Comparison of ENCODE assay signal across 19 mouse cellular contexts in genomic region chr7:89391831-89392230, GRCm38 (mm10). TPM values are rescaled to one million over a fixed set of nuclear protein-coding genes. Genes with fewer than 3 reads are reported as not detected.
DNase-seq lines count a peak whose midpoint lies in the region; ATAC-seq and TF ChIP-seq lines count a peak whose summit lies in the region.
"Had no signal": no experiment of that assay in that cellular context is flagged by ENCODE, and none has a peak within 500 bp of the region (broad histone marks: within the 10 kb centered on the region; RNA-seq: fewer than 3 reads in every experiment).

No protein-coding gene starts in this region.

- H3K9ac ChIP-seq in heart, embryonic 12.5 days, result no peak overlapping the region
- H3K9ac ChIP-seq in liver, adult 2 months (ENCODE audit: low read depth, low read length), result no peak overlapping the region
- no peak overlapping the region for H3K9ac ChIP-seq in liver, embryonic 12.5 days
- no peak overlapping the region for H3K9ac ChIP-seq in intestine, embryonic 16.5 days (ENCODE audit: low read depth, low read length)
- no peak overlapping the region for H3K9ac ChIP-seq in stomach, embryonic 15.5 days
- H3K9ac ChIP-seq: embryonic facial prominence, embryonic 12.5 days; forebrain, embryonic 15.5 days; liver, embryonic 14.5 days; midbrain, embryonic 12.5 days; neural tube, embryonic 13.5 days had no signal

- TF ChIP-seq POLR2A in liver, adult 2 months (IDR thresholded peaks at IDR 0.05; ENCODE audit: extremely low read depth, insufficient read depth, low read length), result no peak

- H3K27me3 ChIP-seq in heart, embryonic 12.5 days (replicated peaks), result no peaks in the 10 kb centered on the region
- no peaks in the 10 kb centered on the region for H3K27me3 ChIP-seq in liver, adult 2 months (ENCODE audit: control insufficient read depth, insufficient read depth, low read length)
- no peaks in the 10 kb centered on the region for H3K27me3 ChIP-seq in liver, embryonic 12.5 days (replicated peaks)
- H3K27me3 ChIP-seq in intestine, embryonic 16.5 days (replicated peaks; ENCODE audit: control insufficient read depth, insufficient read depth, low read length), result no peaks in the 10 kb centered on the region
- H3K27me3 ChIP-seq in stomach, embryonic 15.5 days (replicated peaks), result no peaks in the 10 kb centered on the region
- H3K27me3 ChIP-seq: embryonic facial prominence, embryonic 12.5 days; forebrain, embryonic 15.5 days; midbrain, embryonic 12.5 days; neural tube, embryonic 13.5 days had no signal

- H3K79me2 ChIP-seq in liver, adult 2 months (ENCODE audit: control insufficient read depth, insufficient read depth, low read length), result no peaks in the 10 kb centered on the region

- H3K4me2 ChIP-seq in heart, embryonic 12.5 days, result no peak overlapping the region
- H3K4me2 ChIP-seq in liver, embryonic 12.5 days, result no peak overlapping the region
- no peak overlapping the region for H3K4me2 ChIP-seq in intestine, embryonic 16.5 days (ENCODE audit: low read depth, low read length)
- H3K4me2 ChIP-seq in stomach, embryonic 15.5 days, result no peak overlapping the region
- H3K4me2 ChIP-seq: embryonic facial prominence, embryonic 12.5 days; forebrain, embryonic 15.5 days; midbrain, embryonic 12.5 days; neural tube, embryonic 13.5 days had no signal

- H3K4me1 ChIP-seq in heart, embryonic 12.5 days (replicated peaks), result peaks cover 17% of the 10 kb centered on the region
- peaks cover 11% of the 10 kb centered on the region for H3K4me1 ChIP-seq in liver, adult 2 months (ENCODE audit: control insufficient read depth, insufficient read depth, low read length)
- H3K4me1 ChIP-seq in liver, embryonic 12.5 days, result no peaks in the 10 kb centered on the region
- peaks cover 16% of the 10 kb centered on the region for H3K4me1 ChIP-seq in intestine, embryonic 16.5 days (ENCODE audit: control insufficient read depth, insufficient read depth, low read length)
- peaks cover 15% of the 10 kb centered on the region for H3K4me1 ChIP-seq in stomach, embryonic 15.5 days
- H3K4me1 ChIP-seq: forebrain, embryonic 15.5 days; midbrain, embryonic 12.5 days; neural tube, embryonic 13.5 days had no signal

- TF ChIP-seq CTCF in liver, adult 2 months (IDR thresholded peaks at IDR 0.05; ENCODE audit: low read depth, low read length), result no peak

- H3K36me3 ChIP-seq in heart, embryonic 12.5 days, result 0 out of 2 replicates have a peak, but pooled peaks cover 5% of the 10 kb centered on the region
- no peaks in the 10 kb centered on the region for H3K36me3 ChIP-seq in liver, adult 2 months (ENCODE audit: control insufficient read depth, insufficient read depth, low read length)
- H3K36me3 ChIP-seq in liver, embryonic 12.5 days, result no peaks in the 10 kb centered on the region
- no peaks in the 10 kb centered on the region for H3K36me3 ChIP-seq in intestine, embryonic 16.5 days (ENCODE audit: control insufficient read depth, insufficient read depth, low read length)
- no peaks in the 10 kb centered on the region for H3K36me3 ChIP-seq in stomach, embryonic 15.5 days
- H3K36me3 ChIP-seq: embryonic facial prominence, embryonic 12.5 days; forebrain, embryonic 15.5 days; G1E; midbrain, embryonic 12.5 days; neural tube, embryonic 13.5 days had no signal

- no peak overlapping the region for H3K4me3 ChIP-seq in heart, embryonic 12.5 days
- no peak overlapping the region for H3K4me3 ChIP-seq in liver, adult 2 months (ENCODE audit: insufficient read depth, low read depth, low read length)
- H3K4me3 ChIP-seq in liver, embryonic 12.5 days, result no peak overlapping the region
- H3K4me3 ChIP-seq in intestine, embryonic 16.5 days (ENCODE audit: low read length), result no peak overlapping the region
- no peak overlapping the region for H3K4me3 ChIP-seq in stomach, embryonic 15.5 days (replicated peaks)
- H3K4me3 ChIP-seq: embryonic facial prominence, embryonic 12.5 days; forebrain, embryonic 15.5 days; midbrain, embryonic 12.5 days; neural tube, embryonic 13.5 days had no signal

- H3K9me3 ChIP-seq in heart, embryonic 12.5 days (replicated peaks), result no peaks in the 10 kb centered on the region
- H3K9me3 ChIP-seq in liver, embryonic 12.5 days (replicated peaks), result no peaks in the 10 kb centered on the region
- no peaks in the 10 kb centered on the region for H3K9me3 ChIP-seq in intestine, embryonic 16.5 days (ENCODE audit: control insufficient read depth, low read length)
- no peaks in the 10 kb centered on the region for H3K9me3 ChIP-seq in stomach, embryonic 15.5 days
- H3K9me3 ChIP-seq: embryonic facial prominence, embryonic 12.5 days; forebrain, embryonic 15.5 days; G1E; midbrain, embryonic 12.5 days; neural tube, embryonic 13.5 days had no signal

- H3K27ac ChIP-seq in heart, embryonic 12.5 days (ENCODE audit: poor library complexity, severe bottlenecking), result no peak overlapping the region
- H3K27ac ChIP-seq in liver, adult 2 months (replicated peaks; ENCODE audit: insufficient read depth, low read depth, low read length), result peak overlapping the region; percentile 22
- H3K27ac ChIP-seq in liver, embryonic 12.5 days, result no peak overlapping the region
- H3K27ac ChIP-seq in intestine, embryonic 16.5 days (ENCODE audit: low read length), result peak overlapping the region; percentile 39; the same call in 1 of the 2 replicates
- H3K27ac ChIP-seq in stomach, embryonic 15.5 days, result peak overlapping the region; percentile 49; the same call in 1 of the 2 replicates
- H3K27ac ChIP-seq: embryonic facial prominence, embryonic 12.5 days; forebrain, embryonic 15.5 days; liver, embryonic 14.5 days; midbrain, embryonic 12.5 days; neural tube, embryonic 13.5 days had no signal

- DNase-seq in heart, adult 8-10 months (ENCODE audit: low spot score), result peak; percentile 60
- DNase-seq in liver, adult 2 months (ENCODE audit: extremely low read depth, low read depth, low spot score), result peak; percentile 89
- DNase-seq in gastrocnemius, postnatal 10 days, result no peak
- DNase-seq: cerebellum, adult 8-10 months; left cerebral cortex, postnatal 4 days; lung, postnatal 36 days; spleen, adult 18-20 months; thymus, postnatal 36 days had no signal

- WGBS in heart, embryonic 12.5 days, result 41% methylated on average over 4 of the region's 4 CpGs
- WGBS in liver, adult 2 months, result 11% methylated on average over 4 of the region's 4 CpGs
- 66% methylated on average over 4 of the region's 4 CpGs for WGBS in liver, embryonic 12.5 days (ENCODE audit: insufficient replicate concordance)
- WGBS in intestine, embryonic 16.5 days, result 66% methylated on average over 4 of the region's 4 CpGs
- WGBS in stomach, embryonic 15.5 days, result 64% methylated on average over 4 of the region's 4 CpGs

- ATAC-seq in heart, embryonic 12.5 days (ENCODE audit: insufficient number of reproducible peaks, low FRiP score), result no peak
- ATAC-seq in liver, embryonic 12.5 days, result no peak
- peak; percentile 93 for ATAC-seq in intestine, embryonic 16.5 days
- peak; percentile 92 for ATAC-seq in stomach, embryonic 15.5 days (ENCODE audit: insufficient read depth, low FRiP score, low read depth)
- ATAC-seq: forebrain, embryonic 15.5 days; hindbrain, embryonic 16.5 days had no signal

RNA-seq across cellular contexts. Expression of gene Tmem135, which starts 12.2 kb away (rescaled TPM):
- 10 to 100 TPM; 30.3 to 39.6 (median 36.3) TPM for total RNA-seq in heart, adult 8-10 months (2022)
- polyA plus RNA-seq in heart, embryonic 12.5 days (2016; fragmentation: Nextera tagmentation; extraction: Ambion mirVana), result 30.2 and 31.2 TPM in 2 replicates
- 60.4 and 60.5 TPM in 2 replicates for total RNA-seq in liver, adult 2 months (2014; rRNA removed)
- 101 and 108 TPM in 2 replicates for polyA plus RNA-seq in liver, adult 2 months (2012; rRNA removed)
- polyA plus RNA-seq in liver, embryonic 12.5 days (2016; fragmentation: Nextera tagmentation; extraction: Ambion mirVana), result 16.0 and 16.7 TPM in 2 replicates
- polyA plus RNA-seq in intestine, embryonic 16.5 days (2015; fragmentation: Nextera tagmentation; extraction: Ambion mirVana), result 54.6 and 63.1 TPM in 2 replicates
- polyA plus RNA-seq in stomach, embryonic 15.5 days (2015; fragmentation: Nextera tagmentation; extraction: Ambion mirVana), result 35.5 and 37.3 TPM in 2 replicates
- total RNA-seq in gastrocnemius, postnatal 10 days (2021), result 10 to 100 TPM; 20.4 to 24.6 TPM

RNA-seq across cellular contexts. Expression of gene Fzd4, which starts 12.3 kb away (rescaled TPM):
- total RNA-seq in heart, adult 8-10 months (2022), result 10 to 100 TPM; 23.6 to 31.0 (median 28.6) TPM
- polyA plus RNA-seq in heart, embryonic 12.5 days (2016; fragmentation: Nextera tagmentation; extraction: Ambion mirVana), result 10.5 and 11.0 TPM in 2 replicates
- 11.5 and 12.1 TPM in 2 replicates for total RNA-seq in liver, adult 2 months (2014; rRNA removed)
- polyA plus RNA-seq in liver, adult 2 months (2012; rRNA removed), result 4.8 and 6.3 TPM in 2 replicates
- polyA plus RNA-seq in liver, embryonic 12.5 days (2016; fragmentation: Nextera tagmentation; extraction: Ambion mirVana), result 3.5 and 4.5 TPM in 2 replicates
- polyA plus RNA-seq in intestine, embryonic 16.5 days (2015; fragmentation: Nextera tagmentation; extraction: Ambion mirVana), result 7.4 and 8.9 TPM in 2 replicates
- polyA plus RNA-seq in stomach, embryonic 15.5 days (2015; fragmentation: Nextera tagmentation; extraction: Ambion mirVana), result 12.8 and 13.9 TPM in 2 replicates
- total RNA-seq in gastrocnemius, postnatal 10 days (2021), result 10 to 100 TPM; 36.5 to 37.7 TPM
- polyA plus RNA-seq: G1E had no signal

Comparison
In these comparisons a context has a peak if more than half of its experiments do, and no peak if none do; other contexts are left out.
1. H3K27ac ChIP-seq: peak in liver, adult 2 months (single experiment), intestine, embryonic 16.5 days (single experiment) and stomach, embryonic 15.5 days (single experiment); none in heart, embryonic 12.5 days (single experiment) and liver, embryonic 12.5 days (single experiment).
2. ATAC-seq: peak in intestine, embryonic 16.5 days (single experiment) and stomach, embryonic 15.5 days (single experiment); none in heart, embryonic 12.5 days (single experiment) and liver, embryonic 12.5 days (single experiment).